Mouse (Mus musculus) testis, adult 2 months (tissue): ENCODE data around the gene Pqlc2. TPM values are rescaled to one million over a fixed set of nuclear protein-coding genes. Genes with fewer than 3 reads are reported as not detected.
A peak's percentile ranks its signal among the peaks of the same experiment; 100 is the strongest.

Source experiments
- H3K27ac ChIP-seq: fragments of 200-500 bp; 2 replicates; pipeline ENCODE4 v1.5.1; 2012; ENCODE audit warnings: low read depth, low read length; ENCODE audit not compliant: control insufficient read depth, insufficient read depth
- H3K27me3 ChIP-seq: fragments of 200-500 bp; 2 replicates; pipeline ENCODE4 v1.6.1; 2012; ENCODE audit warnings: mild to moderate bottlenecking, low read length, moderate library complexity; ENCODE audit not compliant: control insufficient read depth, insufficient read depth
- H3K36me3 ChIP-seq: fragments of 200-500 bp; 2 replicates; pipeline ENCODE4 v1.6.1; 2012; ENCODE audit warnings: mild to moderate bottlenecking, low read length; ENCODE audit not compliant: control insufficient read depth, insufficient read depth
- H3K4me1 ChIP-seq: fragments of 200-500 bp; 2 replicates; pipeline ENCODE4 v1.6.1; 2012; ENCODE audit warnings: low read length; ENCODE audit not compliant: control insufficient read depth, insufficient read depth
- H3K4me3 ChIP-seq: fragments of 200-500 bp; 2 replicates; pipeline ENCODE4 v1.5.1; 2012; ENCODE audit warnings: low read depth, mild to moderate bottlenecking, low read length, moderate library complexity, mixed read lengths; ENCODE audit not compliant: control insufficient read depth
- CTCF ChIP-seq: fragments of 200-500 bp; IDR thresholded peaks from 2 replicates; pipeline ENCODE4 v1.5.1; 2012; ENCODE audit warnings: low read depth, mild to moderate bottlenecking, inconsistent platforms, low read length, moderate library complexity; ENCODE audit not compliant: control insufficient read depth, insufficient read depth, insufficient replicate concordance
- POLR2A ChIP-seq: fragments of 200-500 bp; IDR thresholded peaks from 2 replicates; pipeline ENCODE4 v1.6.1; 2012; ENCODE audit warnings: low read depth, mild to moderate bottlenecking, inconsistent platforms, low read length, moderate library complexity; ENCODE audit not compliant: control insufficient read depth
- polyA plus RNA-seq: library from polyadenylated mRNA; depleted of rRNA; stranded (reverse); fragments of >200 nt; gene quantifications from 2 replicates; pipeline ENCODE4 v1.2.3, GENCODE M21; 2012

Pqlc2 gene
- polyA plus RNA-seq, 1 experiment = 5.5 TPM

GRCm38 (mm10) chr4:139287122-139287863 lies 23.2 kb downstream of the Pqlc2 start:
- Histone ChIP-seq H3K27me3 (no peaks in the 10 kb centered on the region), H3K36me3 (no peaks in the 10 kb centered on the region), H3K4me1 (peaks cover 4% of the 10 kb centered on the region), H3K27ac (peak overlapping the region; percentile 32; the same call in 1 of the 2 replicates), H3K4me3 (no peak overlapping the region)
- TF ChIP-seq POLR2A = no peak
- peak; percentile 93 for TF ChIP-seq CTCF

GRCm38 (mm10) chr4:139286234-139286633 lies 24.3 kb downstream of the Pqlc2 start:
- H3K27me3 ChIP-seq = no peaks in the 10 kb centered on the region

GRCm38 (mm10) chr4:139284877-139285276 lies 25.6 kb downstream of the Pqlc2 start:
- no peak overlapping the region for H3K27ac ChIP-seq
- TF ChIP-seq POLR2A (no peak), CTCF (no peak)
- no peaks in the 10 kb centered on the region; the same call in 1 of the 2 replicates for H3K36me3 ChIP-seq
- no peak overlapping the region for H3K4me3 ChIP-seq
- H3K27me3 ChIP-seq = no peaks in the 10 kb centered on the region
- H3K4me1 ChIP-seq = no peaks in the 10 kb centered on the region; the same call in 1 of the 2 replicates

More at GRCm38 (mm10) chr4:139286234-139286633, 24.3 kb downstream of the Pqlc2 start:
- no peak overlapping the region for H3K4me3 ChIP-seq
- no peak overlapping the region for H3K27ac ChIP-seq
- no peak for TF ChIP-seq POLR2A
- TF ChIP-seq CTCF = no peak
- H3K4me1 ChIP-seq = peaks cover 2% of the 10 kb centered on the region; the same call in 1 of the 2 replicates
- H3K36me3 ChIP-seq = no peaks in the 10 kb centered on the region

- Histone ChIP-seq H3K4me1 (no peaks in the 10 kb centered on the region; the same call in 1 of the 2 replicates), H3K4me3 (no peak overlapping the region), H3K36me3 (no peaks in the 10 kb centered on the region; the same call in 1 of the 2 replicates), H3K27ac (no peak overlapping the region), H3K27me3 (no peaks in the 10 kb centered on the region)
- TF ChIP-seq POLR2A (no peak), CTCF (no peak)
Measured at GRCm38 (mm10) chr4:139282955-139283417, 27.5 kb downstream of the Pqlc2 start.

- TF ChIP-seq POLR2A (no peak), CTCF (no peak)
- Histone ChIP-seq H3K4me1 (no peaks in the 10 kb centered on the region), H3K4me3 (no peak overlapping the region), H3K36me3 (no peaks in the 10 kb centered on the region; the same call in 1 of the 2 replicates), H3K27ac (no peak overlapping the region), H3K27me3 (no peaks in the 10 kb centered on the region)
Measured at GRCm38 (mm10) chr4:139281791-139282345, 28.6 kb downstream of the Pqlc2 start.

GRCm38 (mm10) chr4:139280530-139280929 lies 30.0 kb downstream of the Pqlc2 start:
- no peaks in the 10 kb centered on the region for H3K4me1 ChIP-seq
- no peak overlapping the region for H3K4me3 ChIP-seq
- no peak overlapping the region for H3K27ac ChIP-seq
- no peaks in the 10 kb centered on the region; the same call in 1 of the 2 replicates for H3K36me3 ChIP-seq
- no peak for TF ChIP-seq POLR2A
- H3K27me3 ChIP-seq = no peaks in the 10 kb centered on the region

GRCm38 (mm10) chr4:139276411-139276810 lies 34.1 kb downstream of the Pqlc2 start:
- H3K27ac ChIP-seq = no peak overlapping the region
- H3K4me1 ChIP-seq = no peaks in the 10 kb centered on the region
- TF ChIP-seq POLR2A (no peak), CTCF (no peak)
- no peaks in the 10 kb centered on the region; the same call in 1 of the 2 replicates for H3K36me3 ChIP-seq
- H3K4me3 ChIP-seq = no peak overlapping the region
- no peaks in the 10 kb centered on the region for H3K27me3 ChIP-seq
